Mouse (Mus musculus) lung, adult 2 months (tissue): Measurements from ENCODE around the gene Zfp697. TPM values are rescaled to one million over a fixed set of nuclear protein-coding genes. Genes with fewer than 3 reads are reported as not detected.

Source experiments
- DNase-seq: peaks from one replicate; pipeline ENCODE4 v3.0.0; 2022
- H3K4me1 ChIP-seq: fragments of 200-500 bp; 2 replicates; pipeline ENCODE4 v1.6.1; 2011; ENCODE audit warnings: low read length; ENCODE audit not compliant: control insufficient read depth, insufficient read depth
- H3K4me3 ChIP-seq: fragments of 200-500 bp; replicated peaks from 2 replicates; pipeline ENCODE3; 2011; ENCODE audit warnings: low read depth, mild to moderate bottlenecking, control low read depth, low read length; ENCODE audit errors: extremely low read depth
- CTCF ChIP-seq: fragments of 200-500 bp; IDR thresholded peaks from 2 replicates; pipeline ENCODE4 v1.5.1; 2011; ENCODE audit warnings: mild to moderate bottlenecking, low read length, control low read depth; ENCODE audit not compliant: insufficient read depth
- POLR2A ChIP-seq: fragments of 200-500 bp; IDR thresholded peaks from 2 replicates; pipeline ENCODE4 v1.6.1; 2011; ENCODE audit warnings: low read depth, mild to moderate bottlenecking, control low read depth, low read length, borderline replicate concordance; ENCODE audit errors: extremely low read depth
- WGBS: fragments of 180-500 bp; shearing (Covaris S2); methylation state at CpG from one replicate; pipeline ENCODE4 v1.1.7; 2018; 5-methylcytosine and 5-hydroxymethylcytosine counted together
- polyA plus RNA-seq: library from polyadenylated mRNA; depleted of rRNA; stranded (reverse); fragments of >200 nt; gene quantifications from 2 replicates; pipeline ENCODE4 v1.2.3, GENCODE M21; 2012; rRNA removed

Zfp697 gene
- polyA plus RNA-seq, 1 experiment, result 17.0 TPM

GRCm38 (mm10) chr3:98782181-98782868, 400.1 kb downstream of the Zfp697 start:
- no peak for TF ChIP-seq CTCF
- no peak for TF ChIP-seq POLR2A
- H3K4me3 ChIP-seq, result no peak overlapping the region
- no peaks in the 10 kb centered on the region for H3K4me1 ChIP-seq
- no peak for DNase-seq

DNA sequence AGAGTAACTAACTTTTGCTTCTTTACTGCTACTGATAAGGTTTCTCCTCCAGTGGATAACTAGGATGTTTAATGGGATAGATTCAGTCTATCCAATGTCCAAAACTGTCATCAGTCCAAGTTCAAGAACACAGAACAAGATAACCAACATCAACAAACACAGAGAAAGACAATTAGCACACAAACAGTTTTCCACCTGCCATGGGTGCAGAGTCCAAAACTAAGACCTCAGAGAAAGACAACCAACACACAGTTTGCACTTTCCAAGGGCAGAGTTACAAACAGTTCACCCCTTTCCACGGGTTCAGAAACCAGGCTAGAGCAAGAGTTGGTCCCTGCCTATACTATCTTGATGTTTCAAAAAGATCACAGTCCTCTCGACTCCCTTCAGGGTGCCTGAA, 404.3 kb downstream of the Zfp697 start:
- Histone ChIP-seq H3K4me3 (no peak overlapping the region), H3K4me1 (no peaks in the 10 kb centered on the region)
- TF ChIP-seq POLR2A (no peak), CTCF (no peak)
- WGBS, result 56% methylated on average over 2 of the region's 2 CpGs
- no peak for DNase-seq

Other genes starting within 250 kb of the Zfp697 start
- not detected in 2 replicates for gene Adam30, start 221.8 kb upstream of the Zfp697 start, polyA plus RNA-seq
- 0.34 TPM in 1 of 2 replicates, not detected in the other for gene Reg4, start 160.3 kb upstream of the Zfp697 start, polyA plus RNA-seq
- 12.8 and 14.4 TPM in 2 replicates for gene Hmgcs2, start 102.0 kb upstream of the Zfp697 start, polyA plus RNA-seq
- 19.8 and 21.4 TPM in 2 replicates for gene Phgdh, start 42.5 kb upstream of the Zfp697 start, polyA plus RNA-seq
- gene Gm4450, start 74.7 kb downstream of the Zfp697 start, polyA plus RNA-seq, result not detected in 2 replicates
- gene Hsd3b4, start 128.1 kb downstream of the Zfp697 start, polyA plus RNA-seq, result not detected in 2 replicates
- not detected in 2 replicates for gene Gm10681, start 206.3 kb downstream of the Zfp697 start, polyA plus RNA-seq
- 0.09 TPM in 1 of 2 replicates, not detected in the other for gene Hsd3b5, start 247.8 kb downstream of the Zfp697 start, polyA plus RNA-seq